Mouse (Mus musculus) heart, embryonic 12.5 days (tissue): Measurements from ENCODE around the gene Ralgps2. TPM values are rescaled to one million over a fixed set of nuclear protein-coding genes. Genes with fewer than 3 reads are reported as not detected.

Experiments
- ATAC-seq: fragments of 200-750 bp; cut with Nextera tagmentation; 2 replicates; pipeline ENCODE4 v1.8.0; 2017; ENCODE audit warnings: moderate TSS enrichment, moderate library complexity; ENCODE audit not compliant: insufficient number of reproducible peaks, low FRiP score
- H3K27ac ChIP-seq: fragments of 300-500 bp; sonication (generic); 2 replicates; pipeline ENCODE4 v1.5.1; 2016; ENCODE audit warnings: mild to moderate bottlenecking, moderate library complexity; ENCODE audit not compliant: poor library complexity, severe bottlenecking
- H3K27me3 ChIP-seq: fragments of 300-500 bp; sonication (generic); replicated peaks from 2 replicates; pipeline ENCODE4 v1.6.1; 2016; ENCODE audit warnings: mild to moderate bottlenecking, moderate library complexity
- H3K36me3 ChIP-seq: fragments of 300-500 bp; sonication (generic); 2 replicates; pipeline ENCODE4 v1.6.1; 2016; ENCODE audit warnings: mild to moderate bottlenecking, moderate library complexity
- H3K4me1 ChIP-seq: fragments of 300-500 bp; sonication (generic); replicated peaks from 2 replicates; pipeline ENCODE4 v1.6.1; 2016; ENCODE audit warnings: mild to moderate bottlenecking
- H3K4me2 ChIP-seq: fragments of 300-500 bp; sonication (generic); 2 replicates; pipeline ENCODE4 v1.6.1; 2016; ENCODE audit warnings: mild to moderate bottlenecking, moderate library complexity
- H3K4me3 ChIP-seq: fragments of 300-500 bp; sonication (generic); 2 replicates; pipeline ENCODE4 v1.5.1; 2016; ENCODE audit warnings: mild to moderate bottlenecking
- H3K9ac ChIP-seq: fragments of 300-500 bp; sonication (generic); 2 replicates; pipeline ENCODE4 v1.6.1; 2016; ENCODE audit warnings: mild to moderate bottlenecking, moderate library complexity
- H3K9me3 ChIP-seq: fragments of 300-500 bp; sonication (generic); replicated peaks from 2 replicates; pipeline ENCODE4 v1.6.1; 2016; ENCODE audit warnings: mild to moderate bottlenecking, moderate library complexity
- WGBS: fragments of 180-500 bp; shearing (Covaris S2); methylation state at CpG from one replicate; pipeline ENCODE4 v1.1.7; 2016; 5-methylcytosine and 5-hydroxymethylcytosine counted together
- polyA plus RNA-seq: library from polyadenylated mRNA; unstranded; fragments of >200 nt; fragmentation: Nextera tagmentation; extraction: Ambion mirVana; gene quantifications from 2 replicates; pipeline ENCODE4 v1.2.1, GENCODE M21; 2016

Ralgps2 gene
- polyA plus RNA-seq, 1 experiment from 2014 or later: 59.2 TPM

- 93% methylated on average over 4 of the region's 4 CpGs for WGBS
These were observed 47.9 kb downstream of the Ralgps2 start for GRCm38 (mm10) chr1:156891561-156891960.

DNA sequence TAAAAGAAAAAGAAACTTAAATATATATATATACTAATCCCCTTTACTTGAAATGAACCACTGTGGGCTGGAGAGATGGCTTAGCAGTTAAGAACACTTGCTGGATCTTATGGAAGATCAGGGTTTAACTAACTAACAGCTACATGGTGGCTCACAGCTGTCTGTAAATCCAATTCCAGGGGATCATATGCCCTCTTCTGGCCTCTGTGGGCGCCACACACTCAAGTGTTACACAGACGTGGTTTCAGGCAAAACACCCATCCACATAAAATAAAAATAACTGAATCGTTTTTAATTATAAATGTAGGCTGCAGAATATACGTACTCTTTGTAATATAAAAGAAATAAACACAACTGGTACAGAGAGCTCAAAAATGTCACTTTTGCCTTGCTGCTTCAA is 50.6 kb downstream of the Ralgps2 start:
- Histone ChIP-seq H3K27ac (no peak overlapping the region), H3K4me1 (no peaks in the 10 kb centered on the region), H3K9ac (no peak overlapping the region), H3K27me3 (no peaks in the 10 kb centered on the region), H3K9me3 (no peaks in the 10 kb centered on the region), H3K4me3 (no peak overlapping the region), H3K4me2 (no peak overlapping the region), H3K36me3 (peaks cover 27% of the 10 kb centered on the region)
- 81% methylated on average over 4 of the region's 4 CpGs for WGBS
- no peak for ATAC-seq

More at GRCm38 (mm10) chr1:156891561-156891960, 47.9 kb downstream of the Ralgps2 start:
- H3K4me1 ChIP-seq: no peaks in the 10 kb centered on the region
- H3K9me3 ChIP-seq: no peaks in the 10 kb centered on the region
- H3K27me3 ChIP-seq: no peaks in the 10 kb centered on the region
- no peak overlapping the region for H3K4me3 ChIP-seq
- no peak for ATAC-seq
- H3K36me3 ChIP-seq: peaks cover 18% of the 10 kb centered on the region
- no peak overlapping the region for H3K27ac ChIP-seq
- H3K9ac ChIP-seq: no peak overlapping the region
- no peak overlapping the region for H3K4me2 ChIP-seq

- no peak for ATAC-seq
- Histone ChIP-seq H3K4me1 (no peaks in the 10 kb centered on the region), H3K4me2 (no peak overlapping the region), H3K36me3 (peaks cover 40% of the 10 kb centered on the region), H3K4me3 (no peak overlapping the region), H3K9me3 (no peaks in the 10 kb centered on the region), H3K27me3 (no peaks in the 10 kb centered on the region), H3K9ac (no peak overlapping the region), H3K27ac (no peak overlapping the region)
- 87% methylated on average over 2 of the region's 2 CpGs for WGBS
These were observed 53.5 kb downstream of the Ralgps2 start for GRCm38 (mm10) chr1:156885879-156886278.

GRCm38 (mm10) chr1:156884782-156885181 is 54.6 kb downstream of the Ralgps2 start:
- Histone ChIP-seq H3K27ac (no peak overlapping the region), H3K4me2 (no peak overlapping the region)
- 84% methylated on average over 2 of the region's 2 CpGs for WGBS

GRCm38 (mm10) chr1:156870616-156871015 is 68.8 kb downstream of the Ralgps2 start:
- Histone ChIP-seq H3K36me3 (peaks cover 9% of the 10 kb centered on the region; the same call in 1 of the 2 replicates), H3K4me2 (no peak overlapping the region), H3K9ac (no peak overlapping the region), H3K27ac (no peak overlapping the region), H3K4me3 (no peak overlapping the region), H3K9me3 (no peaks in the 10 kb centered on the region), H3K27me3 (no peaks in the 10 kb centered on the region), H3K4me1 (peaks cover 19% of the 10 kb centered on the region)
- ATAC-seq: no peak
- WGBS: 60% methylated on average over 4 of the region's 4 CpGs

More at GRCm38 (mm10) chr1:156884782-156885181, 54.6 kb downstream of the Ralgps2 start:
- Histone ChIP-seq H3K4me3 (no peak overlapping the region), H3K4me1 (no peaks in the 10 kb centered on the region), H3K9me3 (no peaks in the 10 kb centered on the region), H3K27me3 (no peaks in the 10 kb centered on the region), H3K36me3 (peaks cover 40% of the 10 kb centered on the region), H3K9ac (no peak overlapping the region)
- ATAC-seq: no peak

- WGBS: 65% methylated on average over 5 of the region's 5 CpGs
- Histone ChIP-seq H3K27me3 (no peaks in the 10 kb centered on the region), H3K9ac (no peak overlapping the region), H3K27ac (no peak overlapping the region), H3K4me3 (no peak overlapping the region), H3K9me3 (no peaks in the 10 kb centered on the region), H3K4me2 (no peak overlapping the region), H3K4me1 (peaks cover 20% of the 10 kb centered on the region), H3K36me3 (peaks cover 9% of the 10 kb centered on the region; the same call in 1 of the 2 replicates)
- ATAC-seq: no peak
These were observed 69.4 kb downstream of the Ralgps2 start for GRCm38 (mm10) chr1:156870028-156870427.

- peaks cover 31% of the 10 kb centered on the region for H3K4me1 ChIP-seq
- H3K9ac ChIP-seq: no peak overlapping the region
- no peaks in the 10 kb centered on the region for H3K36me3 ChIP-seq
- H3K4me2 ChIP-seq: no peak overlapping the region
- H3K27me3 ChIP-seq: no peaks in the 10 kb centered on the region
- H3K27ac ChIP-seq: no peak overlapping the region
- ATAC-seq: no peak
- 56% methylated on average over 3 of the region's 3 CpGs for WGBS
- no peak overlapping the region for H3K4me3 ChIP-seq
- no peaks in the 10 kb centered on the region for H3K9me3 ChIP-seq
These were observed 75.2 kb downstream of the Ralgps2 start for GRCm38 (mm10) chr1:156864240-156864639.

GRCm38 (mm10) chr1:156863726-156864125 is 75.7 kb downstream of the Ralgps2 start:
- peaks cover 31% of the 10 kb centered on the region for H3K4me1 ChIP-seq
- no peak overlapping the region for H3K4me3 ChIP-seq
- H3K9ac ChIP-seq: 0 out of 2 replicates have a peak overlapping the region, but pooled peaks have one; percentile 18
- no peak overlapping the region for H3K27ac ChIP-seq
- H3K36me3 ChIP-seq: no peaks in the 10 kb centered on the region
- no peaks in the 10 kb centered on the region for H3K27me3 ChIP-seq
- 67% methylated on average over 3 of the region's 3 CpGs for WGBS
- no peak overlapping the region for H3K4me2 ChIP-seq
- H3K9me3 ChIP-seq: no peaks in the 10 kb centered on the region
- ATAC-seq: no peak

- 43% methylated on average over 4 of the region's 4 CpGs for WGBS
These were observed 77.9 kb downstream of the Ralgps2 start for GRCm38 (mm10) chr1:156861475-156862043.

GRCm38 (mm10) chr1:156860266-156860665 is 79.2 kb downstream of the Ralgps2 start:
- no peak overlapping the region for H3K4me2 ChIP-seq
- H3K9ac ChIP-seq: no peak overlapping the region
- 87% methylated on average over 8 of the region's 8 CpGs for WGBS
- no peak overlapping the region for H3K27ac ChIP-seq
- no peaks in the 10 kb centered on the region for H3K36me3 ChIP-seq
- ATAC-seq: no peak
- H3K27me3 ChIP-seq: no peaks in the 10 kb centered on the region
- H3K9me3 ChIP-seq: no peaks in the 10 kb centered on the region
- no peak overlapping the region for H3K4me3 ChIP-seq
- peaks cover 11% of the 10 kb centered on the region for H3K4me1 ChIP-seq

More at GRCm38 (mm10) chr1:156861475-156862043, 77.9 kb downstream of the Ralgps2 start:
- ATAC-seq: no peak
- no peak overlapping the region for H3K4me2 ChIP-seq
- no peak overlapping the region for H3K27ac ChIP-seq
- no peak overlapping the region for H3K4me3 ChIP-seq
- H3K9ac ChIP-seq: no peak overlapping the region
- H3K4me1 ChIP-seq: peaks cover 19% of the 10 kb centered on the region
- H3K9me3 ChIP-seq: no peaks in the 10 kb centered on the region
- H3K36me3 ChIP-seq: no peaks in the 10 kb centered on the region
- no peaks in the 10 kb centered on the region for H3K27me3 ChIP-seq

DNA sequence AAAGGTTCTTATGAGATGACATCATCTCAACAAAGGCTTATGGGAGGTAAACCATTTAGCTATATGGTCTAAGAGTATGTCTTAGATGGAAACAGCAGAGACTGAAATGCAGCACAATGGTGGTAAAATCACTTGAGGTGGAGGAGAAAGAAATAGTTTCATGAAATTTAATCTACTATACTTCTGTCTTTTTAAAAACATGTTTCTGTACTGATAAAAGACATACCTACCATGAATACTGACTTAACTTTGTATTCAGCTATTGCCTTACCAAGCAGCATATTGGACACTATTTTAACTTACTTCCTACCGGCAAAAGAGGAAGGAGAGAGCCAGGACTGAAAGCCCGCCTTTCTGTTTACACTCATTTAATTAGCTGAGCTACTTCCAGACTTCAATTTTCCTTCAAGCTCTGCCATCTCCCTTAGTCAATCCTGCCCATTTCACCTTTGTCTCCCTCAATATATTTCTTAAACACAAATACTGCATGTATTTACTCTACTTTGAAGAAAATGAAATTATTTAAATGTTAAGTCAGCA is 79.6 kb downstream of the Ralgps2 start:
- H3K4me3 ChIP-seq: no peak overlapping the region
- no peak overlapping the region for H3K4me2 ChIP-seq

DNA sequence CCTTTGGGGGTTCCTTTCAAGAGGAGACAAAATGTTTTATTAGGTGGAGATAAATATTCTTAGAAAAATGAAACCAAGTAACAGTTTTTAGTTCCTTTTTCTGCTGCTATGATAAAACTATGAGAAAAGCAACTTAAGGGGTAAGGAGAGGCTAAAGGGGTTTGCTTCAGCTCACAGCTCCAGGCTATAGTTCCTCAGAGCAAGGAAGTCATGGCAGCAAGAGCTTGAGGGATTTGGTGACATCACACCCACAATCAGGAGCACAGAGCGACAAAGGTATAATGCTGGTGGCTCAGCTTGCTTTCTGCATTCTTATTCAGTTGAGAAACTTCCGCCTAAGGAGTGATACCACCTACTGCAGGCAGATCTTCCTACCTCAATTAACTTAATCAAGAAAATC is 80.3 kb downstream of the Ralgps2 start:
- WGBS: 90% methylated on average over 2 of the region's 2 CpGs
- no peak for ATAC-seq
- no peak overlapping the region for H3K9ac ChIP-seq
- H3K4me3 ChIP-seq: no peak overlapping the region
- no peaks in the 10 kb centered on the region for H3K36me3 ChIP-seq
- H3K4me2 ChIP-seq: no peak overlapping the region
- H3K9me3 ChIP-seq: no peaks in the 10 kb centered on the region
- no peak overlapping the region for H3K27ac ChIP-seq
- H3K4me1 ChIP-seq: peaks cover 9% of the 10 kb centered on the region
- H3K27me3 ChIP-seq: no peaks in the 10 kb centered on the region

More for the DNA sequence above, 79.6 kb downstream of the Ralgps2 start:
- Histone ChIP-seq H3K27ac (no peak overlapping the region), H3K9me3 (no peaks in the 10 kb centered on the region), H3K36me3 (no peaks in the 10 kb centered on the region), H3K4me1 (peaks cover 11% of the 10 kb centered on the region), H3K9ac (no peak overlapping the region), H3K27me3 (no peaks in the 10 kb centered on the region)
- 75% methylated on average over 2 of the region's 2 CpGs for WGBS
- no peak for ATAC-seq
